In genomic region chr8:121273620-121274019, GRCm38 (mm10) we compare ENCODE assay signal across 12 mouse cellular contexts.
DNase-seq lines count a peak whose midpoint lies in the region; ATAC-seq and TF ChIP-seq lines count a peak whose summit lies in the region.
"Had no signal": no experiment of that assay in that cellular context is flagged by ENCODE, and none has a peak within 500 bp of the region (broad histone marks: within the 10 kb centered on the region; RNA-seq: fewer than 3 reads in every experiment).

No protein-coding gene starts in this region.

- no peak for DNase-seq in hindbrain, embryonic 10.5 days (ENCODE audit: low spot score)
- no peak for DNase-seq in hindbrain, embryonic 11.5 days (ENCODE audit: low spot score)
- DNase-seq in brain, embryonic 14.5 days (ENCODE audit: low read depth): peak; percentile 80
- DNase-seq in cerebellum, postnatal 36 days: peak; percentile 79 to 81
- no peak for DNase-seq in midbrain, embryonic 10.5 days (ENCODE audit: low spot score)
- DNase-seq in adrenal gland, postnatal 25 days: no peak
- DNase-seq in retina, postnatal 1 day: no peak
- DNase-seq: heart, postnatal 4 days; thymus, adult 2 months had no signal

- peaks cover 10% of the 10 kb centered on the region; the same call in 1 of the 2 replicates for H3K27me3 ChIP-seq in hindbrain, embryonic 10.5 days (ENCODE audit: insufficient read depth, poor library complexity, severe bottlenecking)
- no peaks in the 10 kb centered on the region for H3K27me3 ChIP-seq in hindbrain, embryonic 11.5 days (ENCODE audit: control insufficient read depth, insufficient read depth, low read length)
- 0 out of 2 replicates have a peak, but pooled peaks cover 5% of the 10 kb centered on the region for H3K27me3 ChIP-seq in midbrain, embryonic 10.5 days (ENCODE audit: low read depth, poor library complexity, severe bottlenecking)

- no peak for TF ChIP-seq POLR2A in brain, embryonic 14.5 days (IDR thresholded peaks at IDR 0.05; ENCODE audit: borderline replicate concordance, extremely low read depth, insufficient read depth, insufficient read length, poor library complexity, severe bottlenecking)

- no peak for ATAC-seq in hindbrain, embryonic 11.5 days (ENCODE audit: low FRiP score)
- no peak for ATAC-seq in megakaryocyte progenitor cell, adult 5-6 weeks (replicated peaks; ENCODE audit: poor library complexity)
- ATAC-seq: CD4-positive, CD25-positive, alpha-beta regulatory T cell, adult 4 months had no signal

- no peaks in the 10 kb centered on the region for H3K9me3 ChIP-seq in hindbrain, embryonic 10.5 days
- no peaks in the 10 kb centered on the region for H3K9me3 ChIP-seq in hindbrain, embryonic 11.5 days (ENCODE audit: control insufficient read depth, low read length)
- H3K9me3 ChIP-seq in midbrain, embryonic 10.5 days (replicated peaks): no peaks in the 10 kb centered on the region

- TF ChIP-seq CTCF in brain, embryonic 14.5 days (IDR thresholded peaks at IDR 0.05; ENCODE audit: borderline replicate concordance, extremely low read depth, insufficient read depth, insufficient read length): no peak

- H3K4me1 ChIP-seq in hindbrain, embryonic 10.5 days (replicated peaks): peaks cover 32% of the 10 kb centered on the region
- H3K4me1 ChIP-seq in hindbrain, embryonic 11.5 days (replicated peaks; ENCODE audit: control insufficient read depth, insufficient read depth, low read length): no peaks in the 10 kb centered on the region
- peaks cover 14% of the 10 kb centered on the region for H3K4me1 ChIP-seq in midbrain, embryonic 10.5 days

- peak overlapping the region; percentile 40; the same call in 1 of the 2 replicates for H3K27ac ChIP-seq in hindbrain, embryonic 10.5 days
- no peak overlapping the region for H3K27ac ChIP-seq in hindbrain, embryonic 11.5 days (ENCODE audit: low read depth, low read length)
- H3K27ac ChIP-seq in midbrain, embryonic 10.5 days (replicated peaks): peak overlapping the region; percentile 73; the same call in 1 of the 2 replicates
- H3K27ac ChIP-seq: liver, embryonic 14.5 days had no signal

- H3K9ac ChIP-seq in hindbrain, embryonic 11.5 days (ENCODE audit: low read depth, low read length): no peak overlapping the region
- H3K9ac ChIP-seq: liver, embryonic 14.5 days had no signal

- H3K4me3 ChIP-seq in hindbrain, embryonic 10.5 days: 0 out of 2 replicates have a peak overlapping the region, but pooled peaks have one; percentile 29
- no peak overlapping the region for H3K4me3 ChIP-seq in hindbrain, embryonic 11.5 days (ENCODE audit: low read depth, low read length)
- H3K4me3 ChIP-seq in midbrain, embryonic 10.5 days: no peak overlapping the region

- no peak overlapping the region for H3K4me2 ChIP-seq in hindbrain, embryonic 11.5 days (replicated peaks; ENCODE audit: low read depth, low read length)

- WGBS in hindbrain, embryonic 10.5 days: 84% methylated on average over 15 of the region's 15 CpGs
- WGBS in hindbrain, embryonic 11.5 days: 88% methylated on average over 13 of the region's 15 CpGs
- WGBS in midbrain, embryonic 10.5 days: 88% methylated on average over 15 of the region's 15 CpGs

- H3K36me3 ChIP-seq in hindbrain, embryonic 10.5 days: no peaks in the 10 kb centered on the region
- no peaks in the 10 kb centered on the region for H3K36me3 ChIP-seq in hindbrain, embryonic 11.5 days (ENCODE audit: control insufficient read depth, insufficient read depth, low read length)
- no peaks in the 10 kb centered on the region for H3K36me3 ChIP-seq in midbrain, embryonic 10.5 days

Comparison
In these comparisons a context has a peak if more than half of its experiments do, and no peak if none do; other contexts are left out.
1. DNase-seq: peak in brain, embryonic 14.5 days (single experiment) and cerebellum, postnatal 36 days (2 of 2); none in hindbrain, embryonic 10.5 days (single experiment), hindbrain, embryonic 11.5 days (single experiment), midbrain, embryonic 10.5 days (single experiment), adrenal gland, postnatal 25 days (single experiment) and retina, postnatal 1 day (single experiment).